Mouse (Mus musculus) T-helper 17 cell (primary cell): Measurements from ENCODE around the gene Ndufb7.
"Not testable (repeated sequence)": the region's sequence is repeated elsewhere in the genome, so short reads cannot be mapped to it uniquely, and the experiment has no call there.

ENCODE experiments used
- in situ Hi-C, 2 experiments: fragments of 300-600 bp; cut with MboI, MseI; formaldehyde crosslinking; loops; 1 replicate in 1 of 2; 2 replicates in 1 of 2; pipeline ENCODE4 v1.15.1; 2025; ENCODE audit warnings: high pct_unique_total_duplicates in 2 of 2

The Ndufb7 gene

GRCm38 (mm10) chr8:83566469-83567395, at the start of gene Ndufb7:
Ndufb7 (plus strand) TSS chr8:83566671.
- in situ Hi-C loops, result no loop called here

- in situ Hi-C loops, result no loop called here
These were observed 46.0 kb upstream of the Ndufb7 start for GRCm38 (mm10) chr8:83520432-83520831.

GRCm38 (mm10) chr8:83520907-83521306, 45.6 kb upstream of the Ndufb7 start:
- in situ Hi-C loops, result not testable (repeated sequence)

GRCm38 (mm10) chr8:83521310-83521709, 45.2 kb upstream of the Ndufb7 start:
- in situ Hi-C loops, result no loop called here

GRCm38 (mm10) chr8:83534802-83535201, 31.7 kb upstream of the Ndufb7 start:
- in situ Hi-C loops, result no loop called here

GRCm38 (mm10) chr8:83535736-83536135, 30.7 kb upstream of the Ndufb7 start, which contains the start of gene Olfr370:
Olfr370 (plus strand) TSS chr8:83535780.
- in situ Hi-C loops, result no loop called here

- in situ Hi-C loops, result no loop called here
These were observed 3.8 kb upstream of the Ndufb7 start for GRCm38 (mm10) chr8:83562669-83563068.

- in situ Hi-C loops, result no loop called here
These were observed 3.2 kb upstream of the Ndufb7 start for GRCm38 (mm10) chr8:83563246-83563645.

- in situ Hi-C loops, result no loop called here
These were observed 618 bp upstream of the Ndufb7 start for GRCm38 (mm10) chr8:83565731-83566375.

GRCm38 (mm10) chr8:83567668-83568067, 1.2 kb downstream of the Ndufb7 start:
- in situ Hi-C loops, result no loop called here

GRCm38 (mm10) chr8:83568128-83568527, 1.7 kb downstream of the Ndufb7 start:
- in situ Hi-C loops, result no loop called here

- in situ Hi-C loops, result no loop called here
These were observed 2.3 kb downstream of the Ndufb7 start for GRCm38 (mm10) chr8:83568755-83569154.

GRCm38 (mm10) chr8:83569165-83569564, 2.7 kb downstream of the Ndufb7 start:
- in situ Hi-C loops, result no loop called here

GRCm38 (mm10) chr8:83570272-83571000, 4.0 kb downstream of the Ndufb7 start:
- in situ Hi-C loops, result no loop called here

- in situ Hi-C loops, result not testable (repeated sequence)
These were observed 4.5 kb downstream of the Ndufb7 start for GRCm38 (mm10) chr8:83571001-83571340.

- in situ Hi-C loops, result no loop called here
These were observed 5.3 kb downstream of the Ndufb7 start for GRCm38 (mm10) chr8:83571791-83572190.

- in situ Hi-C loops, result no loop called here
These were observed 5.9 kb downstream of the Ndufb7 start for GRCm38 (mm10) chr8:83572246-83572812.

- in situ Hi-C loops, result no loop called here
These were observed 6.8 kb downstream of the Ndufb7 start for GRCm38 (mm10) chr8:83573140-83573875.

GRCm38 (mm10) chr8:83574631-83575315, 8.3 kb downstream of the Ndufb7 start:
- in situ Hi-C loops, result loop anchor here in 1 of 2 experiments (25.0 kb wide), 1 partner anchor 1863 kb away; the partner anchor contains the start of gene 4921524J17Rik
